Mouse (Mus musculus) MEL (cell line): ENCODE data around the gene Myom1. TPM values are rescaled to one million over a fixed set of nuclear protein-coding genes. Genes with fewer than 3 reads are reported as not detected.

ENCODE experiments used
- DNase-seq: peaks from one replicate; pipeline ENCODE4 v3.0.0; 2011; ENCODE audit warnings: low read depth, low spot score
- H3K27ac ChIP-seq: 2 replicates; pipeline ENCODE4 v1.5.1; 2012; ENCODE audit warnings: low read depth, mild to moderate bottlenecking, control low read depth, low read length, moderate library complexity; ENCODE audit not compliant: control insufficient read depth
- H3K27me3 ChIP-seq, 2 experiments: fragments of 150-350 bp in 1 of 2; sonication (generic) in 1 of 2; 2 replicates each; pipeline ENCODE4 v1.6.1; 2012; ENCODE audit warnings: low read length in 2 of 2, mild to moderate bottlenecking in 2 of 2, improper control_type of control experiment in 1 of 2, moderate library complexity in 1 of 2; ENCODE audit not compliant: insufficient read depth in 2 of 2, control insufficient read depth in 1 of 2
- H3K36me3 ChIP-seq, 2 experiments: 2 replicates each; pipeline ENCODE4 v1.6.1; 2012 to 2014; ENCODE audit warnings: low read length in 2 of 2, improper control_type of control experiment in 1 of 2, inconsistent platforms in 1 of 2, mild to moderate bottlenecking in 1 of 2; ENCODE audit not compliant: insufficient read depth in 2 of 2, control insufficient read depth in 1 of 2
- H3K4me1 ChIP-seq, 2 experiments: fragments of 150-350 bp in 1 of 2; sonication (generic) in 1 of 2; 2 replicates each; pipeline ENCODE4 v1.6.1; 2012; ENCODE audit warnings: low read length in 2 of 2, improper control_type of control experiment in 1 of 2, mild to moderate bottlenecking in 1 of 2; ENCODE audit not compliant: insufficient read depth in 2 of 2, control insufficient read depth in 1 of 2
- H3K4me3 ChIP-seq, 2 experiments: fragments of 150-350 bp in 1 of 2; sonication (generic) in 1 of 2; 2 replicates each; pipeline ENCODE4 v1.5.1; 2012; ENCODE audit warnings: low read depth in 2 of 2, low read length in 2 of 2, mild to moderate bottlenecking in 2 of 2, moderate library complexity in 2 of 2, control low read depth in 1 of 2, improper control_type of control experiment in 1 of 2; ENCODE audit not compliant: control insufficient read depth in 1 of 2, insufficient read depth in 1 of 2
- H3K79me2 ChIP-seq: 2 replicates; pipeline ENCODE4 v1.6.1; 2012; ENCODE audit warnings: mild to moderate bottlenecking, low read length, moderate library complexity; ENCODE audit not compliant: control insufficient read depth, poor library complexity, insufficient read depth
- H3K9ac ChIP-seq: 2 replicates; pipeline ENCODE4 v1.6.1; 2012; ENCODE audit warnings: low read depth, mild to moderate bottlenecking, control low read depth, low read length, moderate library complexity; ENCODE audit not compliant: control insufficient read depth, poor library complexity, severe bottlenecking
- H3K9me3 ChIP-seq: fragments of 150-350 bp; sonication (generic); replicated peaks from 2 replicates; pipeline ENCODE4 v1.6.1; 2012; ENCODE audit warnings: mild to moderate bottlenecking, low read length, improper control_type of control experiment, moderate library complexity; ENCODE audit not compliant: insufficient read depth
- BHLHE40 ChIP-seq: IDR thresholded peaks from 2 replicates; pipeline ENCODE4 v1.6.1; 2012; ENCODE audit warnings: low read depth, mild to moderate bottlenecking, inconsistent platforms, low read length, improper control_type of control experiment, borderline replicate concordance
- ELF1 ChIP-seq: IDR thresholded peaks from 2 replicates; pipeline ENCODE4 v1.6.1; 2014; ENCODE audit warnings: low read depth, mild to moderate bottlenecking, inconsistent platforms, low read length, improper control_type of control experiment, moderate library complexity
- EP300 ChIP-seq, 2 experiments: IDR thresholded peaks; 2 replicates each; pipeline ENCODE4 v1.6.1; 2011; ENCODE audit warnings: improper control_type of control experiment in 2 of 2, low read length in 2 of 2, low read depth in 1 of 2, mild to moderate bottlenecking in 1 of 2
- ETS1 ChIP-seq: IDR thresholded peaks from 2 replicates; pipeline ENCODE4 v1.6.1; 2012; ENCODE audit warnings: low read depth, mild to moderate bottlenecking, inconsistent platforms, low read length, improper control_type of control experiment, moderate library complexity
- GABPA ChIP-seq: IDR thresholded peaks from 2 replicates; pipeline ENCODE4 v1.6.1; 2012; ENCODE audit warnings: low read depth, mild to moderate bottlenecking, inconsistent platforms, low read length, improper control_type of control experiment, moderate library complexity
- JUND ChIP-seq: IDR thresholded peaks from 2 replicates; pipeline ENCODE4 v1.6.1; 2011; ENCODE audit warnings: low read depth, mild to moderate bottlenecking, improper control_type of control experiment, low read length
- KAT2A ChIP-seq: conservative IDR thresholded peaks from 2 replicates; pipeline ENCODE4 v1.6.1; 2012; ENCODE audit warnings: low read depth, low read length, improper control_type of control experiment, inconsistent platforms
- MAFK ChIP-seq: IDR thresholded peaks from 2 replicates; pipeline ENCODE4 v1.6.1; 2011; ENCODE audit warnings: low read depth, mild to moderate bottlenecking, low read length, improper control_type of control experiment, borderline replicate concordance
- MAX ChIP-seq: IDR thresholded peaks from 2 replicates; pipeline ENCODE4 v1.6.1; 2011; ENCODE audit warnings: low read length, improper control_type of control experiment
- MAZ ChIP-seq: IDR thresholded peaks from 2 replicates; pipeline ENCODE4 v1.6.1; 2012; ENCODE audit warnings: low read depth, mild to moderate bottlenecking, inconsistent platforms, low read length, improper control_type of control experiment
- MEF2A ChIP-seq: IDR thresholded peaks from 2 replicates; pipeline ENCODE4 v1.6.1; 2014; ENCODE audit warnings: low read depth, mild to moderate bottlenecking, inconsistent platforms, low read length, improper control_type of control experiment; ENCODE audit not compliant: poor library complexity, insufficient replicate concordance, severe bottlenecking; ENCODE audit errors: extremely low read depth
- MXI1 ChIP-seq: IDR thresholded peaks from 2 replicates; pipeline ENCODE4 v1.6.1; 2011; ENCODE audit warnings: mild to moderate bottlenecking, low read depth, low read length, improper control_type of control experiment
- MYB ChIP-seq: IDR thresholded peaks from 2 replicates; pipeline ENCODE4 v1.6.1; 2011; ENCODE audit warnings: mild to moderate bottlenecking, low read depth, low read length, improper control_type of control experiment
- NELFE ChIP-seq: IDR thresholded peaks from 2 replicates; pipeline ENCODE4 v1.6.1; 2011; ENCODE audit warnings: low read depth, low read length, improper control_type of control experiment
- NRF1 ChIP-seq: IDR thresholded peaks from 2 replicates; pipeline ENCODE4 v1.6.1; 2014; ENCODE audit warnings: low read depth, mild to moderate bottlenecking, inconsistent platforms, low read length, improper control_type of control experiment, moderate library complexity; ENCODE audit not compliant: poor library complexity, insufficient read depth, severe bottlenecking
- POLR2A ChIP-seq, 2 experiments: IDR thresholded peaks; 2 replicates each; pipeline ENCODE4 v1.6.1; 2011 to 2012; ENCODE audit warnings: low read length in 2 of 2, mild to moderate bottlenecking in 2 of 2, control low read depth in 1 of 2, improper control_type of control experiment in 1 of 2, low read depth in 1 of 2, moderate library complexity in 1 of 2; ENCODE audit not compliant: control insufficient read depth in 1 of 2, insufficient read depth in 1 of 2, poor library complexity in 1 of 2
- RCOR1 ChIP-seq: IDR thresholded peaks from 2 replicates; pipeline ENCODE4 v1.6.1; 2012; ENCODE audit warnings: low read depth, mild to moderate bottlenecking, inconsistent platforms, low read length, improper control_type of control experiment
- SMC3 ChIP-seq: IDR thresholded peaks from 2 replicates; pipeline ENCODE4 v1.6.1; 2011; ENCODE audit warnings: low read depth, low read length, improper control_type of control experiment
- TBP ChIP-seq: IDR thresholded peaks from 2 replicates; pipeline ENCODE4 v1.8.0; 2011; ENCODE audit warnings: low read depth, low read length, improper control_type of control experiment
- USF1 ChIP-seq: IDR thresholded peaks from 2 replicates; pipeline ENCODE4 v1.6.1; 2014; ENCODE audit warnings: low read depth, mild to moderate bottlenecking, inconsistent platforms, low read length, improper control_type of control experiment, moderate library complexity
- USF2 ChIP-seq, 2 experiments: IDR thresholded peaks; 2 replicates each; pipeline ENCODE4 v1.6.1; 2011 to 2012; ENCODE audit warnings: improper control_type of control experiment in 2 of 2, low read length in 2 of 2, borderline replicate concordance in 1 of 2, inconsistent platforms in 1 of 2, low read depth in 1 of 2, mild to moderate bottlenecking in 1 of 2; ENCODE audit not compliant: insufficient read depth in 1 of 2
- ZMIZ1 ChIP-seq: IDR thresholded peaks from 2 replicates; pipeline ENCODE4 v1.6.1; 2012; ENCODE audit warnings: low read depth, mild to moderate bottlenecking, inconsistent platforms, low read length, improper control_type of control experiment, moderate library complexity
- ZNF384 ChIP-seq: IDR thresholded peaks from 2 replicates; pipeline ENCODE4 v1.6.1; 2012; ENCODE audit warnings: low read depth, mild to moderate bottlenecking, inconsistent platforms, low read length, improper control_type of control experiment
- polyA plus RNA-seq, 2 experiments: library from polyadenylated mRNA; stranded (reverse) in 1 of 2; unstranded in 1 of 2; fragments of >175 nt in 1 of 2; fragments of >200 nt in 1 of 2; gene quantifications; 2 replicates each; pipeline versions ENCODE4 v1.2.1 to v1.2.4; 2012; ENCODE audit warnings: low replicate concordance in 2 of 2, low read depth in 1 of 2; ENCODE audit not compliant: insufficient read length in 2 of 2, insufficient read depth in 1 of 2, missing spikeins in 1 of 2
- total RNA-seq: library from RNA; depleted of rRNA; stranded (reverse); fragments of 300-350 nt; gene quantifications from 2 replicates; pipeline ENCODE4 v1.2.3, GENCODE M21; 2012

Myom1 gene
- total and polyA plus RNA-seq, 3 experiments = 0.65 to 0.79 TPM; not detected in 1

- Histone ChIP-seq H3K9me3 (no peaks in the 10 kb centered on the region), H3K4me1 (no peaks in the 10 kb centered on the region), H3K9ac (no peak overlapping the region), H3K36me3 (no peaks in the 10 kb centered on the region), H3K27me3 (no peaks in the 10 kb centered on the region), H3K27ac (no peak overlapping the region), H3K4me3 (no peak overlapping the region), H3K79me2 (no peaks in the 10 kb centered on the region)
- DNase-seq = no peak
- no peak for TF ChIP-seq KAT2A
- TF ChIP-seq NRF1 = no peak
- TF ChIP-seq BHLHE40 = no peak
- no peak for TF ChIP-seq USF1
- TF ChIP-seq JUND = no peak
- TF ChIP-seq ZMIZ1 = no peak
- TF ChIP-seq GABPA = no peak
- no peak for TF ChIP-seq SMC3
- no peak for TF ChIP-seq MAFK
- no peak for TF ChIP-seq POLR2A (IDR thresholded peaks at IDR 0.05; ENCODE audit: control insufficient read depth in 1 of 2, insufficient read depth in 1 of 2, low read depth in 1 of 2, low read length in 2 of 2, poor library complexity in 1 of 2)
- TF ChIP-seq MXI1 = no peak
- no peak for TF ChIP-seq ZNF384
- no peak for TF ChIP-seq TBP
- TF ChIP-seq MAZ = no peak
- no peak for TF ChIP-seq EP300 (IDR thresholded peaks at IDR 0.05; ENCODE audit: low read depth in 1 of 2, low read length in 2 of 2)
Measured at GRCm38 (mm10) chr17:71022841-71023240, 20.4 kb downstream of the Myom1 start.

GRCm38 (mm10) chr17:71024071-71024470 is 21.6 kb downstream of the Myom1 start:
- Histone ChIP-seq H3K9me3 (no peaks in the 10 kb centered on the region), H3K4me1 (no peaks in the 10 kb centered on the region)
- TF ChIP-seq ELF1 = no peak
- TF ChIP-seq NELFE = no peak
- no peak for TF ChIP-seq NRF1
- TF ChIP-seq MEF2A = no peak
- no peak for TF ChIP-seq EP300 (IDR thresholded peaks at IDR 0.05; ENCODE audit: low read depth in 1 of 2, low read length in 2 of 2)
- TF ChIP-seq GABPA = no peak
- TF ChIP-seq KAT2A = no peak
- no peak for TF ChIP-seq MAX
- TF ChIP-seq MYB = no peak
- no peak for TF ChIP-seq POLR2A (IDR thresholded peaks at IDR 0.05; ENCODE audit: control insufficient read depth in 1 of 2, insufficient read depth in 1 of 2, low read depth in 1 of 2, low read length in 2 of 2, poor library complexity in 1 of 2)
- no peak for TF ChIP-seq USF2 (IDR thresholded peaks at IDR 0.05; ENCODE audit: borderline replicate concordance in 1 of 2, insufficient read depth in 1 of 2, low read depth in 1 of 2, low read length in 2 of 2)
- TF ChIP-seq RCOR1 = no peak
- no peak for TF ChIP-seq ETS1

More at GRCm38 (mm10) chr17:71024071-71024470, 21.6 kb downstream of the Myom1 start:
- Histone ChIP-seq H3K9ac (no peak overlapping the region), H3K79me2 (no peaks in the 10 kb centered on the region), H3K27ac (no peak overlapping the region), H3K27me3 (no peaks in the 10 kb centered on the region), H3K36me3 (no peaks in the 10 kb centered on the region), H3K4me3 (no peak overlapping the region)
- no peak for DNase-seq
